ENCODE assay signal across 5 mouse cellular contexts in the genomic region with DNA sequence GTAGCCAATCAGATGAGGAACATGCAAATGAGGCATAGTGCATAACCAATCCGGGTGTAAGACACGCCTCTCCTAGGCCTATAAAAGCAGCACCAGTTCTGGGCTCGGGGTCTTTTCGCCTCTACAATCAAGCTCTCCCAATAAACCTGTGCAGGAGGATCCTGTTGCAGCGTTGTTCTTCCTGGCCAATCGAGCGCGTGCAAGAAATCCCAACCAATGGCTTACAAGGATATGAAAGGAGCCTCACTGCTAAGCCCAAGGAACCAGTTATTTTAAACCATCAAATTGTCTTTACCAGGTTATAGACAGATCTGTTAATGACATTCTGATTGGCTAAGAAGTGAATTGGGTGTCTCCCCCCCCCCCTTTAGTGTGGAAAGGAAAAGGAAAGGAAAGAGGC. TPM values are rescaled to one million over a fixed set of nuclear protein-coding genes. Genes with fewer than 3 reads are reported as not detected.
DNase-seq lines count a peak whose midpoint lies in the region; TF ChIP-seq lines count a peak whose summit lies in the region.
"Not testable (repeated sequence)": the region's sequence is repeated elsewhere in the genome, so short reads cannot be mapped to it uniquely, and the experiment has no call there.
"Had no signal": no experiment of that assay in that cellular context is flagged by ENCODE, and none has a peak within 500 bp of the region (broad histone marks: within the 10 kb centered on the region; RNA-seq: fewer than 3 reads in every experiment).

No protein-coding gene starts in this region.

- not testable (repeated sequence) for H3K9me3 ChIP-seq in MEL (replicated peaks; ENCODE audit: insufficient read depth, low read length)

- not testable (repeated sequence) for H3K9ac ChIP-seq in MEL (ENCODE audit: control insufficient read depth, low read depth, low read length, poor library complexity, severe bottlenecking)

- H3K4me1 ChIP-seq in MEL (ENCODE audit: control insufficient read depth in 1 of 2, insufficient read depth in 2 of 2, low read length in 2 of 2), result peaks cover 5 to 16% of the 10 kb centered on the region in 2 experiments
- H3K4me1 ChIP-seq in testis, adult 2 months (ENCODE audit: control insufficient read depth, insufficient read depth, low read length), result not testable (repeated sequence)

- H3K36me3 ChIP-seq in MEL (ENCODE audit: control insufficient read depth in 1 of 2, insufficient read depth in 2 of 2, low read length in 2 of 2), result peaks cover 5 to 15% of the 10 kb centered on the region in 2 experiments
- H3K36me3 ChIP-seq in testis, adult 2 months (ENCODE audit: control insufficient read depth, insufficient read depth, low read length), result not testable (repeated sequence)

- TF ChIP-seq CTCF in MEL (IDR thresholded peaks at IDR 0.05 in 2 of 3, conservative IDR thresholded peaks at IDR 0.05 in 1 of 3; ENCODE audit: control insufficient read depth in 1 of 3, insufficient read depth in 1 of 3, low read depth in 2 of 3, low read length in 3 of 3, poor library complexity in 1 of 3, severe bottlenecking in 1 of 3); testis, adult 2 months (IDR thresholded peaks at IDR 0.05; ENCODE audit: control insufficient read depth, insufficient read depth, insufficient replicate concordance, low read depth, low read length): not testable (repeated sequence)

- not testable (repeated sequence) for H3K4me3 ChIP-seq in MEL (ENCODE audit: control insufficient read depth in 1 of 2, insufficient read depth in 1 of 2, low read depth in 2 of 2, low read length in 2 of 2)
- H3K4me3 ChIP-seq in testis, adult 2 months (ENCODE audit: control insufficient read depth, low read depth, low read length), result peak overlapping the region; percentile 65; the same call in 1 of the 2 replicates

- H3K79me2 ChIP-seq in MEL (ENCODE audit: control insufficient read depth, insufficient read depth, low read length, poor library complexity), result peaks cover 11% of the 10 kb centered on the region

- not testable (repeated sequence) for TF ChIP-seq EP300 in MEL (IDR thresholded peaks at IDR 0.05; ENCODE audit: low read depth in 1 of 2, low read length in 2 of 2)

- TF ChIP-seq POLR2A in MEL (IDR thresholded peaks at IDR 0.05; ENCODE audit: control insufficient read depth in 1 of 2, insufficient read depth in 1 of 2, low read depth in 1 of 2, low read length in 2 of 2, poor library complexity in 1 of 2), result peak in 1 of 2 experiments; percentile 68; a peak in 1 of 4 replicates
- TF ChIP-seq POLR2A in testis, adult 2 months (IDR thresholded peaks at IDR 0.05; ENCODE audit: control insufficient read depth, low read depth, low read length), result not testable (repeated sequence)

- peak overlapping the region; percentile 1; the same call in 1 of the 2 replicates for H3K27ac ChIP-seq in MEL (ENCODE audit: control insufficient read depth, low read depth, low read length)
- not testable (repeated sequence) for H3K27ac ChIP-seq in testis, adult 2 months (ENCODE audit: control insufficient read depth, insufficient read depth, low read depth, low read length)

- DNase-seq in MEL (ENCODE audit: low read depth, low spot score), result peak; percentile 64
- peak; percentile 49 for DNase-seq in R1 (ENCODE audit: low read depth, low spot score)
- DNase-seq in ZHBTc4 (ENCODE audit: low read depth, low spot score), result peak; percentile 46

- not testable (repeated sequence) for TF ChIP-seq RAD21 in MEL (IDR thresholded peaks at IDR 0.05; ENCODE audit: low read depth, low read length)

- H3K27me3 ChIP-seq in MEL (ENCODE audit: control insufficient read depth in 1 of 2, insufficient read depth in 2 of 2, low read length in 2 of 2); testis, adult 2 months (ENCODE audit: control insufficient read depth, insufficient read depth, low read length): not testable (repeated sequence)

TF ChIP-seq in MEL, 35 proteins besides CTCF, POLR2A, EP300 and RAD21:
- TF ChIP-seq NELFE (IDR thresholded peaks at IDR 0.05; ENCODE audit: low read depth, low read length) (peak; percentile 53), POLR2AphosphoS2 (IDR thresholded peaks at IDR 0.05; ENCODE audit: low read length) (peak; percentile 51; the same call in 1 of the 2 replicates), ZMIZ1 (IDR thresholded peaks at IDR 0.05; ENCODE audit: low read depth, low read length) (peak; percentile 48; the same call in 1 of the 2 replicates), TBP (IDR thresholded peaks at IDR 0.05; ENCODE audit: low read depth, low read length) (peak; percentile 81)

RNA-seq across cellular contexts. Expression of a gene that starts 3.4 kb away (rescaled TPM):
- 58.5 and 64.7 TPM in 2 replicates for total RNA-seq in MEL (2012; rRNA removed)
- 100 to 1,000 TPM in 1 of 2 experiments, not detected in 1; 115 TPM for polyA plus RNA-seq in MEL (2012; ENCODE audit: insufficient read depth in 1 of 2, insufficient read length in 2 of 2, low read depth in 1 of 2, low replicate concordance in 2 of 2, missing spikeins in 1 of 2)
- 19.5 and 23.0 TPM in 2 replicates for polyA plus RNA-seq in testis, adult 2 months (2012; rRNA removed)

RNA-seq across cellular contexts. Expression of a gene that starts 12.0 kb away (rescaled TPM):
- 58.1 and 59.5 TPM in 2 replicates for total RNA-seq in MEL (2012; rRNA removed)
- polyA plus RNA-seq in MEL (2012; ENCODE audit: insufficient read depth in 1 of 2, insufficient read length in 2 of 2, low read depth in 1 of 2, low replicate concordance in 2 of 2, missing spikeins in 1 of 2), result 100 to 1,000 TPM in 1 of 2 experiments, not detected in 1; 110 TPM
- 145 and 148 TPM in 2 replicates for polyA plus RNA-seq in testis, adult 2 months (2012; rRNA removed)

RNA-seq across cellular contexts. Expression of a gene that starts 19.3 kb away (rescaled TPM):
- total RNA-seq in MEL (2012; rRNA removed), result 94.1 and 103 TPM in 2 replicates
- polyA plus RNA-seq in MEL (2012; ENCODE audit: insufficient read depth in 1 of 2, insufficient read length in 2 of 2, low read depth in 1 of 2, low replicate concordance in 2 of 2, missing spikeins in 1 of 2), result 100 to 1,000 TPM in 1 of 2 experiments, 10 to 100 TPM in 1; 94.6 to 165 TPM
- polyA plus RNA-seq in testis, adult 2 months (2012; rRNA removed), result 22.0 and 24.3 TPM in 2 replicates

RNA-seq across cellular contexts. Expression of a gene that starts 47.1 kb away (rescaled TPM):
- total RNA-seq in MEL (2012; rRNA removed), result 64.8 and 176 TPM in 2 replicates
- polyA plus RNA-seq in MEL (2012; ENCODE audit: insufficient read depth in 1 of 2, insufficient read length in 2 of 2, low read depth in 1 of 2, low replicate concordance in 2 of 2, missing spikeins in 1 of 2), result 10 to 100 TPM in 1 of 2 experiments, not detected in 1; 49.9 TPM
- polyA plus RNA-seq in testis, adult 2 months (2012; rRNA removed), result 0.97 and 1.6 TPM in 2 replicates
- total RNA-seq: adrenal gland, adult 2 months had no signal

RNA-seq across cellular contexts. Expression of a gene that starts 58.3 kb away (rescaled TPM):
- 22.2 and 25.6 TPM in 2 replicates for total RNA-seq in MEL (2012; rRNA removed)
- polyA plus RNA-seq in MEL (2012; ENCODE audit: insufficient read depth in 1 of 2, insufficient read length in 2 of 2, low read depth in 1 of 2, low replicate concordance in 2 of 2, missing spikeins in 1 of 2), result 10 to 100 TPM in 1 of 2 experiments, not detected in 1; 35.9 TPM
- 14.6 and 15.7 TPM in 2 replicates for polyA plus RNA-seq in testis, adult 2 months (2012; rRNA removed)
